Mouse (Mus musculus) 3134 (cell line): ENCODE data around the gene Chd8.
A peak's percentile ranks its signal among the peaks of the same experiment; 100 is the strongest.

ENCODE experiments used
- DNase-seq: peaks from one replicate; pipeline ENCODE4 v3.0.0-alpha.2; 2011; ENCODE audit warnings: low spot score; ENCODE audit not compliant: insufficient read length; ENCODE audit errors: extremely low read depth

Chd8 gene

DNA sequence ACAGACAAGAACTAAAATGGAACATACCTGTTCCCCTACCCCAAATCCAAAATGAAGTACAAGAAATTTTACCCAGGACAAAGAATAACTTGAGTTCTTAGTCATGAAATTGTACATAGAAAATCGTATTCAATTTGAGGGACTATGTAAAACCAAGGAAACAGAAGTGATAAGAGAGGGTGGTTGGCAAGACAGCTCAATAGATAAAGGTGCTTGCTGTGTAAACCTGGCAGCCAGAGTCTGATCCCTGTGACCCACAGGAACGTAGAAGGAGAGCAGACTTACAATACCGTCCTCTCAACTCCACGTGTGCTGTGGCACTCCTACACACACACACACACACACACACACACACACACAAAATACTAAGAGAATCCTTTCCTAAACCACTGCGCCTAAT lies 40.3 kb downstream of the Chd8 start:
- no peak for DNase-seq

DNA sequence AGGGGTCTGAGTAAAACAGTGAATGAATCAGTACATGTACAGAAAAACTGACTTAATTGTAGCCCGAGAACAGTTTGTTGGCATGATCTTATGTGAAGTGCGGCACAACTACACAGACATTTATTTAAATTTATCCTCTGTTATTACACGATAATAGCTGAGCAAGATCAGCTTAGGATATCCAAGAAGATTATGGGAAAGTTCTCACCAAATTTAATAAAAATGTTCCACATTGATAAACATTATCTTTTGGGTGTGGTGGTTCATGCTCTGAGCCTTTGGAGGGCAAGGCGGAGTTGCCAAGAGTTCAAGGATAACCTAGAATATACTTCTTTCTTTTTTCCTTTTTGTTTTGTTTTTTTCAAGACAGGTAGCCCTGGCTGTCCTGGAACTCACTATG lies 58.2 kb downstream of the Chd8 start:
- no peak for DNase-seq

DNA sequence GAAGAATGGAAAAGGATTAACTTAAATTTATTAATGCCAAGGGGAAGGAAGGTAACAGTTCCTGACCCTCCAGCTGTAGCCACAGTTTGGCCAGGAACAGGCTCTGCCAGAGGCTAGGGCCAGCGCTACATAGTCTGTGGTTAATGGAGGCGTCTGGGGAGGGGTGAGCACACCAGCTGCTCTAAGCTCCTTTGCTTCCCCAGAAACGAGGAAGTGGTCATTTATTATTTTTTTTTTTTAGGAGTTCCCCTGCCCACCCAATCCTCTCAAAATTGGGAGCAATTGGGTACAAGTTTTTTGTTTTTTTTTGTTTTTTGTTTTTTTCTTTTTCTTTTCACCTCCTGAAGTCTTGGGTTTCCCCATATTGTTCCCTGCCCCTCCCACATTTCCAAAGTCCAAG lies 59.4 kb downstream of the Chd8 start:
- DNase-seq, result no peak

DNA sequence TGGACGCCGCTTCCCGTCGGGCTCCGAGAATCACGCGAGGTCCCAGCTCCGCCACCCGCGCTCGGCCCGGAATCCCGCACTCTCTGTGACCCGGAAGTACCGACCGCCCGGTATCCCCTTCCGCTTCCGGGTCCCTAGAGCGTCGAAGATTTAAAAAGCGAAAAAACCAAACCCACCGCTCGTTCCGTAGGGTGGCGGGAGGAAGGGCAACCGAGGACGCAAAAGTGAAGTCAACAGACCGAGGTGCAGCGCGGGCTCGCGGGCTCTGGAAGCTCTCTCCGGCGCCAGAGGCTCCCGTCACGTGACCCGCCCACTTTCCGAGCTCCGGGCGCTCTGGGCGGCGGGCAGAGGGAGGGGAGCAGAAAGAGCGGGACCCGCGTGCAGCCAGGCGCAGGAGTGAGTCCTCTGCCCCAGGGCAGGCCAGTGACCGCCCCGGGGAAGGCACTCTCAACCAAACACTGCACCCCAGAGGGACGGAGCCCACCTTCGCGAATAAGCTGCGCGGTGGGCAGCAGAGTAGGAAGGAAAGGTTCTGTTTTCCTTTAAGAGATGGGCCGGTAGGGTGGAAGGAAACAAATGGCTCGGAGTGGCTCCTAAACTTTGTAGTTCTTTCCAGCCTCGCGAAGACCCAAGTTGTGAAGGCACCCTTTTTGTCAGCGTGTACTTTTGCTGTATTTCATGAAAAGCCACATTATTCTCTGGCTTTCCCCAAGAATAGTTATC lies 60.3 kb downstream of the Chd8 start, which contains the start of gene Supt16:
Gene Supt16, minus strand, starts transcription at position 261 of the 723 bp plus-strand sequence.
- DNase-seq, result peak; percentile 90

DNA sequence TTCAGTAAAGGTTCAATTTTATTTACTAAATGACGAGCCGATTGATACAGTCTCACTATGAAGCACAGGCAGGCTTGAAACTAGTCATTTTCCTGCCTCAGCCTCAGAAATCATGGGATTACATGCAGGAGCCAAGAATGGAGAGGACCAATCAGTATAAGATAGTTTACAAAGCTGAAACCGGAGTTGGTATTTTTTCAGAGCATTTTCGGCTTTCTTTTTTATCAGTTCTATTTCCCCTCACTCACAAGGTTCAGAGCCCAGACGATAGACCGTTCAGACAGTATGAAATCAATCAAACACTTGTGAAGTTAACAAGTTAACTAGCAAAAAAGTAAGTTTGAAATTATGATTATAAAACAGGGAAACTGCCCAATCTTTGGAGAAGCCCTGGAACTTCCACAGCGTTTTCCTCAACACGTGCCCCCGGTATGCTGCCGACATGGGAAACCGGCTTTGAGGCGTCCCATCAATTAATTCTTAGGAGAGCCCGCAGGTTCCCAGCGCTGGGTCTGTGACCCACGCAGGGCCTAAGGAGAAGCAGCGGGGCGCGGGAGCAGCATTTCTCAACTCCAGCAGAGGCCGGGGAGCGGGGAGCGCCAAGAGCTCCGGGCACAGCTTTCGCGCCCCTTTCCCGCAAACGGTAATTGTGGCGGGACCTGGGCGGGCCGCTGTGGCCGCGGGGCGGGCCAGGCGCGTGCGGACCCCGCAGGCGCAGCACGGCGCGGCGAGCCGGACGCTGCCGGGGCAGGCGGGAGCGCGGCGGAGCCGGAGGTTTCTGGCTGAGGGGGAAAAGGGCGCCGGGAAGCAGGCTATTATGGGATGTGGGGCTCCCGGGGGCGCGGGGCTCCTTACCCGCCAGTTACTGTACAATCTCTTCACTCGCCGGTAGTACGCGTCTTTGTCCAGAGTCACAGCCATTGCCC lies 61.1 kb downstream of the Chd8 start:
- DNase-seq, result no peak

DNA sequence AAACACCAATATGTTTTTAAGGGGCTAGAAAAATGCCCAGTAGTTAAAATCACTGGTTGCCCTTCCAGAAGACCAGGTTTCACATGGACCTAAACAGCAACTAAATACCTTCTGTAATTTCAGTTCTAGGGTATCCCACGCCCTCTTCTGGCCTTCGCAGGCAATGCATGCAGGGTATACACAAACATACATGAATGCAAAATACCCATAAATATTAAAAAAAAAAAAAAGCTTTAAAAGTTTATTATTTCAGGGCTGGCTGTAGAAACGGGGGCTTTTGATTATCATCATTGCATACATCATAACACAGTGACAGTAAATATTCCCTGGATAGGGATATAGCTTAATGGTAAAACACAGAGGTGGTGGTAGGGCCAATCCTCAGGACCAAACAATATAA lies 61.9 kb downstream of the Chd8 start:
- DNase-seq, result peak; percentile 11

DNA sequence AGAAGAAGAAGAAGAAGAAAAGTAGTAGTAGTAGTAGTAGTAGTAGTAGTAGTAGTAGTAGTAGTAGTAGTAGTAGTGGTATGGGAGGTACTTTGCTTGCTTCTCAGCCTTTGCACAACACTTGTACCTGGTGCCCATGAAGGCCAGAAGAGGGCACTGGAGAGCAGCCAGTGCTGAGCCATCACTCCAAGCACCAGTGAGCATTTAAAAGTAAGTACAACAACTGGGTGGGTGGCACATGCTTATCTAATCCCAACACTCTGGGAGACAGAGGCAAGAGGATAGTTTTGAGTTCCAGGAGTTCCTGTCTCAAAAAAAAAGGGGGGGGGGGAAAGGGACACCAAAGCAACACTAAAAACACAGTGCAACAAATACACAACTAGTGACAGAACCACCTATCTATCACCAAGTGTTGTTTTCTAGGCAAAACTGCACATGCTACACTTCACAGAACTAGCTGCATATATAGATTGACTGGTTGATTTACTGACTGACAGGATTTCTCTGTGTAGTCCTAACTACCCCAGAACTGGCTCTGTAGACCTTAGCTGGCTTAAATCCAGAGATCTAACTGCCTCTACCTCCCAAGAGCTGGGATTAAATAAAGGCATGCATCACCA lies 66.7 kb downstream of the Chd8 start:
- DNase-seq, result no peak

DNA sequence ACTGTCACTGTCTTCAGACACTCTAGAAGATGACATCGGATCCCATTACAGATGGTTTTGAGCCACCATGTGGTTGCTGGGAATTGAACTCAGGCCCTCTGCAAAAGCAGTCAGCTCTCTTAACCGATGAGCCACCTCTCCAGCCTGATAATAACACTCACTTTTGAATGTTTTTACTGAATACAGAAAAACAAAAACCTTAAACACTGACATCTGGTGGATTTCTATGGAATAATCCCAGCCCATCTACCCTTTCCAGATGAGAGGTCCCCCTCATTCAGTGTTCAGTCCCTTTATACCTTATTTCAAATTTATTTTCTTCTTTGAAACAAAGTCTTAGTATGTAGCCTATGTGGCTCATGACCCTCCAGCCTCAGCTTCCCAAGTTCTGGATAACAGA lies 68.1 kb downstream of the Chd8 start:
- DNase-seq, result no peak

DNA sequence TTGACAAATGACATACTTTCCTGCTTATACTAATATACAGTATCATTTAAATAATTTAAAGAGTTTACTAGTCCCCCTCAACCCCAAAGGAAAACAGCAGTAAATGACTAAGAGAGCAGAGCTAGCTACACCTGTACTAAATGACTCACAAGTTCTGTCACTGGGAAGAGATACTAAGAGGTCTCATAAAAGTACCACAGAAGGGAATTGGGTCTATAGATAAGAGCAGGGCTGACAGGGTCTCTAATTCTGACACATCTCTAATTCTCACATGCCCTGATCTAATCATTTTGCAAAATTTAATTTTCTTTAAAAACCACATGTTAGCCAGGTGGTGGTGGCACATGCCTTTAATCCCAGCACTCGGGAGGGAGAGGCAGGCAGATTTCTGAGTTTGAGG lies 68.8 kb downstream of the Chd8 start:
- DNase-seq, result no peak

DNA sequence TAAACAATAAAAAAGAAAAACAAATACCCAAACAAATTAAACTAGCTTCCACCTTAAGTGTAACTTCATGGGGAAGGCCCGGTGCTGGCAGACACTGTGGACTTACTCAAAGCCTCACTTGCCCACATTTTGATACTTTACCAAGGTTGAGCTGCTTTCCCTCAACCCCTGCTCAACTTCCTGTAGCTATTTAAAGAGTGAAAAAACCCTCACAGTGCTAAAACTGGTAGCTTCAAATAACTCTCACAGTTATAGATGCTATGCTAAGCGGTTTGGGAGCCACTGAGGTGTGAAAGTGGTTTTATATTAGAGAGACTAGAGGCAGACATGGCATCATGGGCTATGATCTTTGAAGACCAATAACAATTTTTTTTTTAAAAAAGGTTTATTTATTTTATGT lies 91.0 kb downstream of the Chd8 start:
- no peak for DNase-seq

DNA sequence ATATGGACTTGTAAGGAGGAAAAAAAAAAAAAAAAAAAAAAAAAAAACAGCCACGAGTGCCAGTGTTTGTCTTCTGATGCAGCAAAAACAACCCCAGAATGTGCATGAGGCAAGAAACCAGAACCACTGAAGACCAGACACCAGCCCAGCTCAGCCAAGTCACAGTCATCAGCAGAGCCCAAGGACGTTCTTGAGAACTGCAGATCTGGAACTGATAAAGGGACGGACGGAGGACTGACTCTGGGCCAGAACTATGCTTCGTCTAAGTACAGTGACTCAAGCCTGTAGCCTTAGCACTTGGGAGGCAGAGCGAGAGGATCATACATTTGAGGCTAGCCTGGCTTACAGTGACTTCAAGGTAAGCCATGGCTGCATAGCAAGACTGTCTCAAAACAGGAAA lies 96.7 kb downstream of the Chd8 start:
- no peak for DNase-seq

DNA sequence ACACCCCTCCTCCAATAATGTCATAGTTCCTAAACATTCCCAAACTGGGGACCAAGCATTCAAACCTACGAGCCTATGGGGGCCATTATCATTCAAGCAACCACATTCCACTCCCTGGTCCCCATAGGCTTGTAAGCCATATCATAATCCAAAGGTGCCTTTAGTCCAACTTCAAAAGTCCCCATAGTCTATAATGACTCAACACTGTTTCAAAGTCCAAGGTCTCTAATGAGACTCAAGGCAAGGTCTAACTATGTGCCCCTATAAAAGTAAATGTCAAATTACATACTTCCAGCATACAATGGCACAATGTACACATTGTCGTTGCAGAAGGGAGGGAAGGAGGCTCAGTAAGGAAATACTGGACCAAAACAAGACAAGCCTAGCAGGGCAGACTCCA lies 102.6 kb downstream of the Chd8 start:
- DNase-seq, result no peak

DNA sequence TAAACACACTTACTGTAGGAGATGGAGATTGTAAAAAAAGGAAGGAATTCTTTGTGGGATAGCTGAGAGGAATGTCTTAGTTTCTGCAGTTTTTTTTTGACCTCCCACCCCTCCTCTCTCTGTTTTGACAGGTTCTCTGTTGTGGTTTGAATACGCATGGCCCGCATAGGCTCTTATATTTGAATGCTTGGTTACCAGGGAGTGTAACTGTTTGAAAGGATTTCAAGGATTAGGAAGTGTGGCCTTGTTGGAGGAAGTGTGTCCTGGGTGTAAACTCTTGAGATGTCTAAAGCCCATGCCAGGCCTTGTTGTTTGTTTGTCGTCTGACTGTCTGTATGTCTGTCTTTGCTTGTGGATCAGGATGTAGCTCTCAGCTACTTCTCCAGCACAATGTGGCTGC lies 105.0 kb downstream of the Chd8 start:
- DNase-seq, result no peak

DNA sequence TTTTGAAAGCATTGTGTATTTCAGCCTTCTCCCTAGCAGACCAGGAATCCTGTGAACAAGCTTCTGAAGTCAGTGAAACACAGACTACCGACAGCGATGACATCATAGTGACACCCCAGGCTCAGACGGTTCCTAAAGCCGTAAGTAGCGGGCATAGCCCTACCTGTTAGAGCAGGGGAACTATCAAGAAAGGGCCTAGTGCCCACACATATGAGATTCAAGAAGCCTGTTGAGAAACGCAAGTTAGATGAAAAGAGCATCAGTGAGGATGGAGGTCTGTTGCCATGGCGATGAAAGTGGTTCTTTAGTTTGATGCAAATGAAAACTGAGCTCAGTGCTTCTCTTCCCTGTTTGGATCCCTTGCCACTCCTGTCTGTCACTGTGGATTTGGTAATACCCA lies 105.4 kb downstream of the Chd8 start:
- no peak for DNase-seq

DNA sequence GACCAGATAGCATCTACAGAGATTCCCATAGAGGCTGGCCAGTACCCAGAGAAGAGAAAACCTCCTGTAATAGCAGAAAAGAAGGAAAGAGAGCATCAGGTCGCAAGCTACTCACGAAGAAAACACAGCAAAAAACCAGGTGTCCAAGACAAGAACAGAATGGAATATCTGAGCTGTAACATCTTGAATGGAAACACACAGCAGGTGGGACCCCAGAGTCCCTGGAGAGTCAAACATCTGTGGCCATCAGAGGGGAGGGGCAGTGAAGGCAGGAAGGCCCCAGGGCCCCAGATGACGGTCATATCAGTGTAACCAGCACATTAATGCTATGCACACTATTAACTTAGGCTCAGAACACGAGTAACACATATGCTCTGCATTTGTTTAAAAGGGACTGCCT lies 107.7 kb downstream of the Chd8 start:
- no peak for DNase-seq
